Mouse (Mus musculus): Measurements from ENCODE around the gene Cyp4f15. TPM values are rescaled to one million over a fixed set of nuclear protein-coding genes. Genes with fewer than 3 reads are reported as not detected.

Cyp4f15 gene
- polyA plus RNA-seq (2014; fragmentation: Nextera tagmentation; extraction: Ambion mirVana), result 2.2 and 2.5 TPM in 2 replicates

GRCm38 (mm10) chr17:32685048-32685750 is at the start of gene Cyp4f15:
Gene Cyp4f15, plus strand, starts transcription at chr17:32685627.
- H3K36me3 ChIP-seq (replicated peaks; ENCODE audit: control insufficient read depth, insufficient read depth), result no peaks in the 10 kb centered on the region
- WGBS, result 18% methylated on average over 7 of the region's 7 CpGs
- no peaks in the 10 kb centered on the region for H3K9me3 ChIP-seq (ENCODE audit: control insufficient read depth, low read length)
- H3K27ac ChIP-seq, result no peak within 1 kb of the TSS
- H3K4me2 ChIP-seq (replicated peaks), result 0 out of 2 replicates have a peak within 1 kb of the TSS, but pooled peaks have one; percentile 7
- H3K4me1 ChIP-seq (replicated peaks; ENCODE audit: control insufficient read depth, insufficient read depth, low read length), result 0 out of 2 replicates have a peak, but pooled peaks cover 2% of the 10 kb centered on the region
- H3K4me3 ChIP-seq (replicated peaks; ENCODE audit: low read length), result no peak within 1 kb of the TSS
- no peaks in the 10 kb centered on the region for H3K27me3 ChIP-seq (ENCODE audit: control insufficient read depth, insufficient read depth, low read length)
- no peak within 1 kb of the TSS for H3K9ac ChIP-seq
- DNase-seq (ENCODE audit: low spot score) (peak; percentile 24), ATAC-seq (ENCODE audit: low FRiP score) (peak; percentile 34; the same call in 1 of the 2 replicates)

- Histone ChIP-seq H3K4me2 (replicated peaks) (no peak overlapping the region), H3K27ac (no peak overlapping the region), H3K9ac (no peak overlapping the region), H3K36me3 (replicated peaks; ENCODE audit: control insufficient read depth, insufficient read depth) (no peaks in the 10 kb centered on the region), H3K27me3 (ENCODE audit: control insufficient read depth, insufficient read depth, low read length) (no peaks in the 10 kb centered on the region), H3K4me1 (replicated peaks; ENCODE audit: control insufficient read depth, insufficient read depth, low read length) (no peaks in the 10 kb centered on the region), H3K9me3 (ENCODE audit: control insufficient read depth, low read length) (no peaks in the 10 kb centered on the region), H3K4me3 (replicated peaks; ENCODE audit: low read length) (no peak overlapping the region)
- WGBS, result 57% methylated on average over 3 of the region's 3 CpGs
- DNase-seq (ENCODE audit: low spot score), result no peak
- no peak for ATAC-seq (ENCODE audit: low FRiP score)
Observed at GRCm38 (mm10) chr17:32636341-32636740, 49.1 kb upstream of the Cyp4f15 start.

GRCm38 (mm10) chr17:32637151-32637550 is 48.3 kb upstream of the Cyp4f15 start:
- WGBS, result 90% methylated on average over 2 of the region's 2 CpGs
- ATAC-seq (ENCODE audit: low FRiP score), result no peak
- no peak for DNase-seq (ENCODE audit: low spot score)
- Histone ChIP-seq H3K27ac (no peak overlapping the region), H3K9me3 (ENCODE audit: control insufficient read depth, low read length) (no peaks in the 10 kb centered on the region), H3K27me3 (ENCODE audit: control insufficient read depth, insufficient read depth, low read length) (no peaks in the 10 kb centered on the region), H3K4me1 (replicated peaks; ENCODE audit: control insufficient read depth, insufficient read depth, low read length) (no peaks in the 10 kb centered on the region), H3K9ac (no peak overlapping the region), H3K36me3 (replicated peaks; ENCODE audit: control insufficient read depth, insufficient read depth) (no peaks in the 10 kb centered on the region), H3K4me3 (replicated peaks; ENCODE audit: low read length) (no peak overlapping the region), H3K4me2 (replicated peaks) (no peak overlapping the region)

- H3K4me2 ChIP-seq (replicated peaks), result no peak overlapping the region
- WGBS, result 86% methylated on average over 4 of the region's 4 CpGs
- no peak overlapping the region for H3K4me3 ChIP-seq (replicated peaks; ENCODE audit: low read length)
- no peaks in the 10 kb centered on the region for H3K4me1 ChIP-seq (replicated peaks; ENCODE audit: control insufficient read depth, insufficient read depth, low read length)
- H3K27me3 ChIP-seq (ENCODE audit: control insufficient read depth, insufficient read depth, low read length), result no peaks in the 10 kb centered on the region
- DNase-seq (ENCODE audit: low spot score) (no peak), ATAC-seq (ENCODE audit: low FRiP score) (no peak)
- no peak overlapping the region for H3K9ac ChIP-seq
- no peaks in the 10 kb centered on the region for H3K9me3 ChIP-seq (ENCODE audit: control insufficient read depth, low read length)
- H3K36me3 ChIP-seq (replicated peaks; ENCODE audit: control insufficient read depth, insufficient read depth), result no peaks in the 10 kb centered on the region
- H3K27ac ChIP-seq, result no peak overlapping the region
Observed at GRCm38 (mm10) chr17:32646631-32647030, 38.8 kb upstream of the Cyp4f15 start.

- 94% methylated on average over 4 of the region's 4 CpGs for WGBS
- no peaks in the 10 kb centered on the region for H3K27me3 ChIP-seq (ENCODE audit: control insufficient read depth, insufficient read depth, low read length)
- DNase-seq (ENCODE audit: low spot score), result no peak
- no peaks in the 10 kb centered on the region for H3K9me3 ChIP-seq (ENCODE audit: control insufficient read depth, low read length)
- no peak overlapping the region for H3K4me3 ChIP-seq (replicated peaks; ENCODE audit: low read length)
- no peak overlapping the region for H3K9ac ChIP-seq
- H3K36me3 ChIP-seq (replicated peaks; ENCODE audit: control insufficient read depth, insufficient read depth), result no peaks in the 10 kb centered on the region
- H3K27ac ChIP-seq, result no peak overlapping the region
- H3K4me1 ChIP-seq (replicated peaks; ENCODE audit: control insufficient read depth, insufficient read depth, low read length), result no peaks in the 10 kb centered on the region
- no peak for ATAC-seq (ENCODE audit: low FRiP score)
- H3K4me2 ChIP-seq (replicated peaks), result no peak overlapping the region
Observed at GRCm38 (mm10) chr17:32653860-32654259, 31.6 kb upstream of the Cyp4f15 start.

- no peaks in the 10 kb centered on the region for H3K4me1 ChIP-seq (replicated peaks; ENCODE audit: control insufficient read depth, insufficient read depth, low read length)
- H3K4me2 ChIP-seq (replicated peaks), result no peak overlapping the region
- no peak for ATAC-seq (ENCODE audit: low FRiP score)
- no peak for DNase-seq (ENCODE audit: low spot score)
- no peaks in the 10 kb centered on the region for H3K9me3 ChIP-seq (ENCODE audit: control insufficient read depth, low read length)
- H3K27ac ChIP-seq, result no peak overlapping the region
- H3K36me3 ChIP-seq (replicated peaks; ENCODE audit: control insufficient read depth, insufficient read depth), result no peaks in the 10 kb centered on the region
- H3K9ac ChIP-seq, result no peak overlapping the region
- H3K4me3 ChIP-seq (replicated peaks; ENCODE audit: low read length), result no peak overlapping the region
- WGBS, result 79% methylated on average over 3 of the region's 3 CpGs
- no peaks in the 10 kb centered on the region for H3K27me3 ChIP-seq (ENCODE audit: control insufficient read depth, insufficient read depth, low read length)
Observed at GRCm38 (mm10) chr17:32657041-32657440, 28.4 kb upstream of the Cyp4f15 start.

GRCm38 (mm10) chr17:32658246-32658645 is 27.2 kb upstream of the Cyp4f15 start:
- no peak overlapping the region for H3K4me2 ChIP-seq (replicated peaks)
- no peak overlapping the region for H3K4me3 ChIP-seq (replicated peaks; ENCODE audit: low read length)
- no peaks in the 10 kb centered on the region for H3K4me1 ChIP-seq (replicated peaks; ENCODE audit: control insufficient read depth, insufficient read depth, low read length)
- WGBS, result 75% methylated on average over 1 of the region's 1 CpGs
- no peaks in the 10 kb centered on the region for H3K27me3 ChIP-seq (ENCODE audit: control insufficient read depth, insufficient read depth, low read length)
- H3K9me3 ChIP-seq (ENCODE audit: control insufficient read depth, low read length), result no peaks in the 10 kb centered on the region
- H3K9ac ChIP-seq, result no peak overlapping the region
- no peak overlapping the region for H3K27ac ChIP-seq
- H3K36me3 ChIP-seq (replicated peaks; ENCODE audit: control insufficient read depth, insufficient read depth), result no peaks in the 10 kb centered on the region
- no peak for ATAC-seq (ENCODE audit: low FRiP score)
- no peak for DNase-seq (ENCODE audit: low spot score)

- no peak within 1 kb of the TSS for H3K27ac ChIP-seq
- H3K4me1 ChIP-seq (replicated peaks; ENCODE audit: control insufficient read depth, insufficient read depth, low read length), result no peaks in the 10 kb centered on the region
- peak; percentile 30 for DNase-seq (ENCODE audit: low spot score)
- no peaks in the 10 kb centered on the region for H3K27me3 ChIP-seq (ENCODE audit: control insufficient read depth, insufficient read depth, low read length)
- no peaks in the 10 kb centered on the region for H3K36me3 ChIP-seq (replicated peaks; ENCODE audit: control insufficient read depth, insufficient read depth)
- no peak for ATAC-seq (ENCODE audit: low FRiP score)
- H3K4me2 ChIP-seq (replicated peaks), result no peak within 1 kb of the TSS
- no peak within 1 kb of the TSS for H3K4me3 ChIP-seq (replicated peaks; ENCODE audit: low read length)
- H3K9me3 ChIP-seq (ENCODE audit: control insufficient read depth, low read length), result no peaks in the 10 kb centered on the region
- H3K9ac ChIP-seq, result no peak within 1 kb of the TSS
- WGBS, result 55% methylated on average over 2 of the region's 2 CpGs
Observed at GRCm38 (mm10) chr17:32658712-32659111, 26.7 kb upstream of the Cyp4f15 start, which contains the start of gene Cyp4f40. Gene Cyp4f40, plus strand, starts transcription at chr17:32658900.

GRCm38 (mm10) chr17:32673976-32674375 is 11.5 kb upstream of the Cyp4f15 start:
- no peak overlapping the region for H3K27ac ChIP-seq
- H3K36me3 ChIP-seq (replicated peaks; ENCODE audit: control insufficient read depth, insufficient read depth), result no peaks in the 10 kb centered on the region
- no peak for ATAC-seq (ENCODE audit: low FRiP score)
- no peaks in the 10 kb centered on the region for H3K27me3 ChIP-seq (ENCODE audit: control insufficient read depth, insufficient read depth, low read length)
- H3K9me3 ChIP-seq (ENCODE audit: control insufficient read depth, low read length), result no peaks in the 10 kb centered on the region
- H3K4me1 ChIP-seq (replicated peaks; ENCODE audit: control insufficient read depth, insufficient read depth, low read length), result no peaks in the 10 kb centered on the region
- H3K4me2 ChIP-seq (replicated peaks), result no peak overlapping the region
- 66% methylated on average over 7 of the region's 7 CpGs for WGBS
- no peak overlapping the region for H3K4me3 ChIP-seq (replicated peaks; ENCODE audit: low read length)
- no peak for DNase-seq (ENCODE audit: low spot score)
- H3K9ac ChIP-seq, result no peak overlapping the region

Measured in hindbrain, embryonic 14.5 days (tissue).